Mouse (Mus musculus) T-cell, adult 66 days (primary cell): ENCODE data around the gene Sprr2j-ps. TPM values are rescaled to one million over a fixed set of nuclear protein-coding genes. Genes with fewer than 3 reads are reported as not detected.

Experiments used
- total RNA-seq, 2 experiments: library from RNA; stranded (reverse); gene quantifications; 3 replicates in 1 of 2; 4 replicates in 1 of 2; pipeline ENCODE4 v1.2.4; 2023

Sprr2j-ps gene
- total RNA-seq, result not detected

DNA sequence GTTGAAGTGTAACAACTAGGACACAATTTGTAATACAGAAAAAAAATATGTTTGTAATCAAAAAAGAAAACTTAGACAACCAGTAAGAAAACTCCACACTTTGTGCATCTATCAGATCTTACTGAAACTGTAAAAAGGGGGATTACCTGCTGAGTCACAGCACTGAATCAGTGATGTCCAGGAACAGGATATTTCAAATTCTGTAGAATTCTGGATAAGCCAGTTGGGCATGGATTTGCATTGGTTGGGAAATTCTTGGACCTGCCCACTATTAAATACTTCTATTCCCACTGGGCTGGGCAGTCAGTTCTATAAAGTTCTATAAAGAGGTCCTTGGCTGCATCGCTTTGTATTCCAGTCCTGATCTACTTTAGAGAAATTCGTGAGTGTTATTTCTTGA lies at the start of gene Sprr2j-ps:
Gene Sprr2j-ps, plus strand, starts transcription at position 301 of the 400 bp plus-strand sequence.

DNA sequence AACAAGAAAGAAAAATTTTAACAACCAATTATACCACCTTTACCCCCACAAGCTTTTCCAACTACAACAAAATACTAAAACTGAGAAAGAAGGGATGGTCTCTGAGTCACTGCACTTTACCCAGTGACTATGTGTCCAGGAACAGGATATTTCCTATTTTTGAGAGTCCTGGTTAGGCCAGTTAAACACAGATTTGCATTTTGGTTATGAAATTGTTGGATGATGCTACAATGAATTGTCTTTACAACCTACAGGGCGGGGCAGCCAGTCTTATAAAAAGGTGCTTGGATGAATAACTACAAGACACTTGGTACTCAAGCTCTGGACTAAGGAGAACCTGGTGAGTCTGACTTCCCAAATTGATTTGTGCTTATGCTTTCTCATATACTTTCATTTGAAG lies 32.5 kb upstream of the Sprr2j-ps start, which contains the start of gene Sprr2h:
Gene Sprr2h, plus strand, starts transcription at position 301 of the 400 bp plus-strand sequence.

DNA sequence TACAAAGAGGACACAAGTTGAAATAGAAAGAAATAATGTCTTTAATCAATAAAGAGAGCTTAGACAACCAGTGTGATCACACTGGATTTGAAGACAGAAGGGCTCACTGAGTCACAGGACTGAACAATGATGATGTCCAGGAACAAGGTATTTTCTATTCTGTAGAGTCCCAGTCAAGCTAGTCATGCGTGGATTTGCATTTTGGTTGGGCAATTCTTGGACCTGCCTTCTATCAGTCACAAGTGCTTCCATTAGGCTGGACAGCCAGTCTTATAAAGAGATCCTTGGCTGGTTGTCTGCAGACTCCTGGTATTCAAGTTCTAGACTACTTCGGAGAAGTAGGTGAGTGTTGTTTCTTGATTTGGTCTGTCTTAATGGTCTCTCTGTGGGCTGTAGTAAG lies 10.2 kb upstream of the Sprr2j-ps start, which contains the start of gene Sprr2i:
Gene Sprr2i, plus strand, starts transcription at position 301 of the 400 bp plus-strand sequence.

DNA sequence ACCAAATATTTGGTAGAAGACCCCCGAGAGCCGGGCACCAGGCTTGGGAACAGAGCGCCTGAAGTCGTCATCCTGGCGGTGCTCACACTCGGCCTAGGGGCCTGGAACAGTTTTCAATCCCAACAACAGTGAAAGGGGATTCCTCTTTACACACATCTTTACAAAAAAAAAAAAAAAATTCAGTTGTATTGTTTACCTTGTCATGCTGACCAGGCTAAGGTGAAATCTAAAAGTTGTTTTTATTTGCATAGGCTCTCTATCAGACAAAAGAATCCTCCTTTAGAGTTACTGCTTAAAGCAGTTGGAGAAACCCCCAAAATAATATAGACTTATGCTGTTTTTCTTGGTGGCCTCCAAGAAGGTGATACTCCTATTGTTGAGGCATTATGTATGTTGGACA lies 11.4 kb downstream of the Sprr2j-ps start, which contains the start of gene Gm9774:
Gene Gm9774, minus strand, starts transcription at position 101 of the 400 bp plus-strand sequence.

DNA sequence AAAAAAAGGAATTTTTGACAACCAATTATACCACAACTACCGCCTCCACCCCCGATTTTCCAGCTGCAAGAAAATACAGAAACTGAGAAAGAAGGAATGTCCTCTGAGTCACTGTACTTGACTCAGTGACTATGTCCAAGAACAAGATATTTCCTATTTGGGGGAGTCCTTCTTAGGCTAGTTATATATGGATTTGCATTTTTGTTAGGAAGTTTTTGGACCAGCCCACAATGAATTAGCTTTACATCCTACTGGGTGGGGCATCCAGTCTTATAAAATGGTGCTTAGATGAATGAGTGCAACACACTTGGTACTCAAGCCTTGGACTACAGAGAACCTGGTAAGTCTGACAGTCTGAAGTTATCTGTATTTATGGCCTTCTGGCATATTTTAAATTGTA lies 14.4 kb downstream of the Sprr2j-ps start, which contains the start of gene Sprr2k:
Gene Sprr2k, plus strand, starts transcription at position 301 of the 400 bp plus-strand sequence.

DNA sequence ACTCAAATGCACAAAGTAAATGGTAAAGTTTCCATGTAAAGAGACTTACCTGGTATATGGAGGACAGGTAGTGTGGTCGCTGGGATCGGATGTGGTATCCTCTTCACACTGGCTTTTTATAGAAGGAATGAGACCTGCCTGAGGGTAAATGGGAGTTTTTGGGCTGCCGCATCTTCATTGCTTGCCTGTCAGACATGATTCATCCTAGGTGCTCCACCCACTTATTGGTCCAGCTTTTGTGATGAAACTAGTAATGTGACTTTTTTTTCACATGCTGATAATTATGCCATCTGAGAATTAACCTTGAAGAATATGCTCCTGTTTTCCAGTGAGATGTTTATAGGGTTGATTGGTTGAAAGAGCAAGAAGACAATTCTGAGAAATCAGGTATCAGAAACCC lies 20.8 kb downstream of the Sprr2j-ps start, which contains the start of gene Sprr1b:
Gene Sprr1b, minus strand, starts transcription at position 101 of the 400 bp plus-strand sequence.

DNA sequence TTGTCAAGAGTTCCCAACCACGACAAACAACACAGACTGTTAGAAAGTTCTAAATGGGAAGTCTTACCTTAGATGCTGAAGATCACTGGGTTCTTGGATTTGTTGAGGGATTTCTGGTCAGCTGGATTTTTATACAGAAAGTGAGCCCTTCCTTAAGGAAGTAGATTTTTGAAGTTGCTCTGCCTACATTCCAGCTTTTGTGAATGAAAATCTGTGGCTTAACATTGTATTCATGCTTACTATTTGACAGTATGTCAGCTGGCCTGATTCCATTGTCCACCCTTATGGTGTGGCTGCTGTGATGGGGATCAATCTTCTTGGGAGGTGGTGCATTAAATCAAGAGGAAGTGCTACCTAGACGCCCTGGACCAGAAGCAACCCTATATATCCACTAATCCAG lies 40.7 kb downstream of the Sprr2j-ps start, which contains the start of gene Sprr3:
Gene Sprr3, minus strand, starts transcription at position 101 of the 400 bp plus-strand sequence.

Other genes starting within 250 kb of the Sprr2j-ps start
- gene Sprr2a1, start 202.3 kb upstream of the Sprr2j-ps start, total RNA-seq, result not detected
- not detected for gene Sprr2a2, start 202.2 kb upstream of the Sprr2j-ps start, total RNA-seq
- not detected for gene Sprr2a3, start 132.7 kb upstream of the Sprr2j-ps start, total RNA-seq
- not detected for gene Sprr2b, start 101.5 kb upstream of the Sprr2j-ps start, total RNA-seq
- not detected for gene Sprr2d, start 78.9 kb upstream of the Sprr2j-ps start, total RNA-seq
- not detected for gene Sprr2e, start 65.9 kb upstream of the Sprr2j-ps start, total RNA-seq
- gene Sprr2f, start 52.9 kb upstream of the Sprr2j-ps start, total RNA-seq, result not detected
- gene Sprr2h, start 32.4 kb upstream of the Sprr2j-ps start, total RNA-seq, result not detected
- gene Sprr2i, start 10.1 kb upstream of the Sprr2j-ps start, total RNA-seq, result not detected
- under 1 TPM in 1 of 2 experiments, not detected in 1; 0.90 TPM for gene Gm9774, start 11.3 kb downstream of the Sprr2j-ps start, total RNA-seq
- not detected for gene Sprr2k, start 14.5 kb downstream of the Sprr2j-ps start, total RNA-seq
- gene Sprr1b, start 20.7 kb downstream of the Sprr2j-ps start, total RNA-seq, result not detected
- gene Sprr3, start 40.6 kb downstream of the Sprr2j-ps start, total RNA-seq, result not detected
- not detected for gene Sprr1a, start 67.8 kb downstream of the Sprr2j-ps start, total RNA-seq
- not detected for gene Sprr4, start 82.4 kb downstream of the Sprr2j-ps start, total RNA-seq
- gene 2310046K23Rik, start 116.4 kb downstream of the Sprr2j-ps start, total RNA-seq, result not detected
- gene Ivl, start 155.7 kb downstream of the Sprr2j-ps start, total RNA-seq, result not detected
- gene Smcp, start 170.9 kb downstream of the Sprr2j-ps start, total RNA-seq, result not detected
- not detected for gene 2210017I01Rik, start 189.4 kb downstream of the Sprr2j-ps start, total RNA-seq
- not detected for gene Lce6a, start 203.6 kb downstream of the Sprr2j-ps start, total RNA-seq
- gene Lce1a1, start 230.2 kb downstream of the Sprr2j-ps start, total RNA-seq, result not detected
- gene Lce1b, start 238.8 kb downstream of the Sprr2j-ps start, total RNA-seq, result not detected